Comparison of ENCODE assay signal across 8 mouse cellular contexts in genomic region chr7:28208396-28208987, GRCm38 (mm10). TPM values are rescaled to one million over a fixed set of nuclear protein-coding genes. Genes with fewer than 3 reads are reported as not detected.
DNase-seq lines count a peak whose midpoint lies in the region; ATAC-seq and TF ChIP-seq lines count a peak whose summit lies in the region.

No protein-coding gene starts in this region.

- 50% methylated on average over 12 of the region's 12 CpGs for whole genome bisulfite sequencing in embryonic facial prominence, embryonic 10.5 days
- 35% methylated on average over 12 of the region's 12 CpGs for WGBS in intestine, embryonic 16.5 days
- WGBS in neural tube, embryonic 15.5 days = 51% methylated on average over 12 of the region's 12 CpGs

- peak overlapping the region; percentile 58 for H3K9ac ChIP-seq in intestine, embryonic 16.5 days (ENCODE audit: low read depth, low read length)
- peak overlapping the region; percentile 12; the same call in 1 of the 2 replicates for H3K9ac ChIP-seq in neural tube, embryonic 15.5 days (replicated peaks)

- intact Hi-C loops in left cerebral cortex, adult 2 months (cut with DNase I) = loop anchor here (5.0 kb wide), 1 partner anchor 59 kb away; the partner anchor contains the start of gene Eid2

- H3K27me3 ChIP-seq in embryonic facial prominence, embryonic 10.5 days (replicated peaks; ENCODE audit: low read depth, poor library complexity, severe bottlenecking) = no peaks in the 10 kb centered on the region
- H3K27me3 ChIP-seq in intestine, embryonic 16.5 days (replicated peaks; ENCODE audit: control insufficient read depth, insufficient read depth, low read length) = no peaks in the 10 kb centered on the region
- H3K27me3 ChIP-seq in neural tube, embryonic 15.5 days (replicated peaks) = no peaks in the 10 kb centered on the region

- H3K4me2 ChIP-seq in intestine, embryonic 16.5 days (ENCODE audit: low read depth, low read length) = peak overlapping the region; percentile 50
- peak overlapping the region; percentile 54 for H3K4me2 ChIP-seq in neural tube, embryonic 15.5 days

- H3K27ac ChIP-seq in left cerebral cortex, adult 2 months = peak overlapping the region; percentile 45; the same call in 1 of the 2 replicates
- H3K27ac ChIP-seq in embryonic facial prominence, embryonic 10.5 days (replicated peaks) = peak overlapping the region; percentile 75
- H3K27ac ChIP-seq in intestine, embryonic 16.5 days (ENCODE audit: low read length) = no peak overlapping the region
- H3K27ac ChIP-seq in neural tube, embryonic 15.5 days (replicated peaks) = 0 out of 2 replicates have a peak overlapping the region, but pooled peaks have one; percentile 1

- H3K9me3 ChIP-seq in embryonic facial prominence, embryonic 10.5 days = 0 out of 2 replicates have a peak, but pooled peaks cover 2% of the 10 kb centered on the region
- no peaks in the 10 kb centered on the region for H3K9me3 ChIP-seq in intestine, embryonic 16.5 days (ENCODE audit: control insufficient read depth, low read length)
- no peaks in the 10 kb centered on the region for H3K9me3 ChIP-seq in neural tube, embryonic 15.5 days (replicated peaks)

- no peak for DNase-seq in left cerebral cortex, adult 2 months (ENCODE audit: extremely low spot score in 1 of 2, low spot score in 2 of 2)
- DNase-seq in left cerebral cortex, adult 8-10 months (ENCODE audit: low spot score in 2 of 2) = no peak
- DNase-seq in embryonic facial prominence, embryonic 10.5 days (ENCODE audit: low spot score) = no peak
- DNase-seq in left cerebral cortex, adult 18-20 months (ENCODE audit: low spot score in 2 of 2) = no peak
- DNase-seq in gastrocnemius, postnatal 25 days = no peak
- no peak for DNase-seq in kidney, adult 11 months

- H3K4me3 ChIP-seq in left cerebral cortex, adult 2 months = peak overlapping the region; percentile 13
- peak overlapping the region; percentile 50 for H3K4me3 ChIP-seq in embryonic facial prominence, embryonic 10.5 days
- peak overlapping the region; percentile 33 for H3K4me3 ChIP-seq in intestine, embryonic 16.5 days (ENCODE audit: low read length)
- H3K4me3 ChIP-seq in neural tube, embryonic 15.5 days (replicated peaks) = peak overlapping the region; percentile 32

- no peaks in the 10 kb centered on the region for H3K36me3 ChIP-seq in embryonic facial prominence, embryonic 10.5 days (replicated peaks)
- no peaks in the 10 kb centered on the region for H3K36me3 ChIP-seq in intestine, embryonic 16.5 days (ENCODE audit: control insufficient read depth, insufficient read depth, low read length)
- no peaks in the 10 kb centered on the region for H3K36me3 ChIP-seq in neural tube, embryonic 15.5 days

- peak; percentile 23; the same call in 1 of the 2 replicates for ATAC-seq in intestine, embryonic 16.5 days
- ATAC-seq in neural tube, embryonic 15.5 days (ENCODE audit: low FRiP score) = no peak

- H3K4me1 ChIP-seq in embryonic facial prominence, embryonic 10.5 days = no peaks in the 10 kb centered on the region
- H3K4me1 ChIP-seq in intestine, embryonic 16.5 days (ENCODE audit: control insufficient read depth, insufficient read depth, low read length) = no peaks in the 10 kb centered on the region
- H3K4me1 ChIP-seq in neural tube, embryonic 15.5 days = 0 out of 2 replicates have a peak, but pooled peaks cover 3% of the 10 kb centered on the region

- TF ChIP-seq CTCF in left cerebral cortex, adult 2 months (IDR thresholded peaks at IDR 0.05) = no peak

RNA-seq across cellular contexts. Expression of gene Dyrk1b, which starts 29.2 kb away (rescaled TPM):
- total RNA-seq in left cerebral cortex, adult 2 months (2021) = 10 to 100 TPM; 49.8 to 50.2 TPM
- total RNA-seq in left cerebral cortex, adult 8-10 months (2022) = 10 to 100 TPM; 42.5 to 45.3 (median 44.3) TPM
- polyA plus RNA-seq in embryonic facial prominence, embryonic 10.5 days (2016; fragmentation: Nextera tagmentation; extraction: Ambion mirVana) = 16.6 TPM in 2 replicates
- 5.0 and 6.1 TPM in 2 replicates for polyA plus RNA-seq in intestine, embryonic 16.5 days (2015; fragmentation: Nextera tagmentation; extraction: Ambion mirVana)
- 10.7 and 10.9 TPM in 2 replicates for polyA plus RNA-seq in neural tube, embryonic 15.5 days (2015; fragmentation: Nextera tagmentation; extraction: Ambion mirVana)
- total RNA-seq in left cerebral cortex, adult 18-20 months (2021) = 10 to 100 TPM; 39.6 to 40.6 TPM
- 10 to 100 TPM; 91.6 to 95.8 TPM for total RNA-seq in gastrocnemius, postnatal 25 days (2021)

RNA-seq across cellular contexts. Expression of gene Fbl, which starts 39.0 kb away (rescaled TPM):
- total RNA-seq in left cerebral cortex, adult 2 months (2021) = 10 to 100 TPM; 50.0 to 52.1 TPM
- 10 to 100 TPM; 47.8 to 59.8 (median 56.9) TPM for total RNA-seq in left cerebral cortex, adult 8-10 months (2022)
- polyA plus RNA-seq in embryonic facial prominence, embryonic 10.5 days (2016; fragmentation: Nextera tagmentation; extraction: Ambion mirVana) = 171 and 181 TPM in 2 replicates
- 90.2 and 93.9 TPM in 2 replicates for polyA plus RNA-seq in intestine, embryonic 16.5 days (2015; fragmentation: Nextera tagmentation; extraction: Ambion mirVana)
- polyA plus RNA-seq in neural tube, embryonic 15.5 days (2015; fragmentation: Nextera tagmentation; extraction: Ambion mirVana) = 70.8 and 88.2 TPM in 2 replicates
- total RNA-seq in left cerebral cortex, adult 18-20 months (2021) = 10 to 100 TPM; 47.8 to 60.2 TPM
- total RNA-seq in gastrocnemius, postnatal 25 days (2021) = 10 to 100 TPM; 21.8 to 24.3 TPM

RNA-seq across cellular contexts. Expression of gene Eid2, which starts 59.2 kb away (rescaled TPM):
- total RNA-seq in left cerebral cortex, adult 2 months (2021) = 10 to 100 TPM; 63.3 to 64.4 TPM
- total RNA-seq in left cerebral cortex, adult 8-10 months (2022) = 10 to 100 TPM; 56.5 to 59.8 (median 58.3) TPM
- polyA plus RNA-seq in embryonic facial prominence, embryonic 10.5 days (2016; fragmentation: Nextera tagmentation; extraction: Ambion mirVana) = 2.0 and 2.7 TPM in 2 replicates
- polyA plus RNA-seq in intestine, embryonic 16.5 days (2015; fragmentation: Nextera tagmentation; extraction: Ambion mirVana) = 0.77 and 0.98 TPM in 2 replicates
- polyA plus RNA-seq in neural tube, embryonic 15.5 days (2015; fragmentation: Nextera tagmentation; extraction: Ambion mirVana) = 6.9 and 18.2 TPM in 2 replicates
- total RNA-seq in left cerebral cortex, adult 18-20 months (2021) = 10 to 100 TPM; 62.3 to 65.2 TPM
- 1 to 10 TPM; 5.0 to 5.2 TPM for total RNA-seq in gastrocnemius, postnatal 25 days (2021)

Comparison
In these comparisons a context has a peak if more than half of its experiments do, and no peak if none do; other contexts are left out.
1. RNA of gene Eid2, which starts 59.2 kb away (total RNA-seq): 62.3 to 65.2 TPM in left cerebral cortex, adult 18-20 months, 63.3 to 64.4 TPM in left cerebral cortex, adult 2 months and 56.5 to 59.8 TPM in left cerebral cortex, adult 8-10 months; 5.0 to 5.2 TPM in gastrocnemius, postnatal 25 days; every median in the first group is over 4 times any median in the second.
2. Peak in every context shown above with its lines, with median percentiles within 50 percentile points of each other: H3K4me3 ChIP-seq.